Mouse (Mus musculus) kidney, postnatal 0 days (tissue): ENCODE data around the gene Vrk1. TPM values are rescaled to one million over a fixed set of nuclear protein-coding genes. Genes with fewer than 3 reads are reported as not detected.

Source experiments
- ATAC-seq: fragments of 200-750 bp; cut with Nextera tagmentation; replicated peaks from 2 replicates; pipeline ENCODE4 v1.8.0; 2017; ENCODE audit warnings: low read depth, moderate number of reproducible peaks, moderate TSS enrichment, moderate library complexity; ENCODE audit not compliant: low FRiP score
- DNase-seq: peaks from one replicate; pipeline ENCODE4 v3.0.0-alpha.2; 2016; ENCODE audit warnings: low spot score
- H3K27ac ChIP-seq: fragments of 300-500 bp; sonication (generic); 2 replicates; pipeline ENCODE4 v1.5.1; 2014; ENCODE audit warnings: mild to moderate bottlenecking
- H3K27me3 ChIP-seq: fragments of 300-500 bp; sonication (generic); 2 replicates; pipeline ENCODE4 v1.6.1; 2014; ENCODE audit warnings: low read length, mixed read lengths; ENCODE audit not compliant: insufficient read depth
- H3K36me3 ChIP-seq: fragments of 300-500 bp; sonication (generic); 2 replicates; pipeline ENCODE4 v1.6.1; 2014; ENCODE audit warnings: low read length, mixed read lengths; ENCODE audit not compliant: insufficient read depth
- H3K4me1 ChIP-seq: fragments of 300-500 bp; sonication (generic); replicated peaks from 2 replicates; pipeline ENCODE4 v1.6.1; 2014; ENCODE audit warnings: antibody characterized with exemption, low read length, mixed read lengths; ENCODE audit not compliant: insufficient read depth
- H3K4me2 ChIP-seq: fragments of 300-500 bp; sonication (generic); 2 replicates; pipeline ENCODE4 v1.6.1; 2014; ENCODE audit warnings: mild to moderate bottlenecking, low read length, moderate library complexity, mixed read lengths
- H3K4me3 ChIP-seq: fragments of 300-500 bp; sonication (generic); replicated peaks from 2 replicates; pipeline ENCODE4 v1.5.1; 2014; ENCODE audit warnings: low read depth, low read length
- H3K9ac ChIP-seq: fragments of 300-500 bp; sonication (generic); 2 replicates; pipeline ENCODE4 v1.6.1; 2014; ENCODE audit warnings: low read depth, low read length
- H3K9me3 ChIP-seq: fragments of 300-500 bp; sonication (generic); replicated peaks from 2 replicates; pipeline ENCODE4 v1.6.1; 2016; ENCODE audit warnings: low read length, inconsistent platforms, mixed read lengths
- CTCF ChIP-seq: IDR thresholded peaks from 2 replicates; pipeline ENCODE4 v1.5.1; 2016; ENCODE audit warnings: antibody characterized with exemption, low read depth, mild to moderate bottlenecking, moderate library complexity
- WGBS: fragments of 180-500 bp; shearing (Covaris S2); extraction: QIAGEN DNeasy Blood & Tissue Kit; methylation state at CpG from one replicate; pipeline ENCODE4 v1.1.7; 2014; 5-methylcytosine and 5-hydroxymethylcytosine counted together
- polyA plus RNA-seq: library from polyadenylated mRNA; unstranded; fragments of >200 nt; fragmentation: Nextera tagmentation; extraction: Ambion mirVana; gene quantifications from 2 replicates; pipeline ENCODE4 v1.2.1, GENCODE M21; 2015

Vrk1 gene
- polyA plus RNA-seq, 1 experiment from 2014 or later, result 45.3 TPM

DNA sequence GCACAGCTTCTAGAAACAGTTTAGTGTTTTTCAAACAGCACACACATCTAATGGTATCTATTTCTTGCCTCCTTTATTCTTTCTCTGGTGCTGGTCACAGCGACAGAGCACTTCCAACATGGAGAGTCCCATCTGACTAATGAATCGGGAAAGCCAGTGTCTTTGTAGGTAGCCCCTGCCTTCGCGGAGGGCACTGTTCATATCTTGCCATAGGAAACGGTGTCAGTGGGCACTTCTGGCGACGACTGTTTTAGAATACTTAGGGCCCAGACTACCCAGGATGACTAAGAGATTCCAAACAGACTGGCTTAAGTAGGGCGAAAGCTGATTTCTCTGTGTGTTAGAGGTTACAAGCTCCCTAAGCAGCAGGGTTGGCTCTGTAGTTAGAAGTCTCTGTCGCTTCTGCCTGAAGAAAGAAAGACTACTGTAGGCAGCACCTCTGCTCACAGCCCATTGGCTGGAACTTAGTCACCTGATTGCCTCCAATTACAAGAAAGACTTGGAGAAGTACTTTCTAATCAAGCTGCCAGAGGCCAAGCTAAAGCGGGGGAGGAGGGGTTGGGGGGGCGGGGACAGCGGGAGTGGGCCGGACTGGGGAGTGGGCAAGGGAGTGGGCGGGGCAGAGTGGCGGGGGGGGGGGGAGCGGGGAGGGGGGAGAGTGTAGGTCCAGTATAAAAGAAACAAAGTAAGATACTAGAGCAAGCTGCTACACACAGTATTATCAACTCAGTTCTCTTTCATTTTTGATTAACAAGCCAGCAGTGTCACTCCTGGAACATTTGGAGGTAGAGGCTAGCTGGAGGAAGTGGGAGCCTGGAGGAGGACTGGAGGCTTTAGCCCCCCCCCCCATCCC is 28.7 kb upstream of the Vrk1 start:
- Histone ChIP-seq H3K36me3 (no peaks in the 10 kb centered on the region), H3K9ac (no peak overlapping the region), H3K4me3 (no peak overlapping the region), H3K4me2 (peak overlapping the region; percentile 23; the same call in 1 of the 2 replicates), H3K9me3 (no peaks in the 10 kb centered on the region), H3K27ac (no peak overlapping the region), H3K27me3 (no peaks in the 10 kb centered on the region), H3K4me1 (no peaks in the 10 kb centered on the region)
- 27% methylated on average over 13 of the region's 16 CpGs for WGBS
- no peak for TF ChIP-seq CTCF
- DNase-seq (peak; percentile 41), ATAC-seq (0 out of 2 replicates have a peak, but pooled peaks have one; percentile 52)

DNA sequence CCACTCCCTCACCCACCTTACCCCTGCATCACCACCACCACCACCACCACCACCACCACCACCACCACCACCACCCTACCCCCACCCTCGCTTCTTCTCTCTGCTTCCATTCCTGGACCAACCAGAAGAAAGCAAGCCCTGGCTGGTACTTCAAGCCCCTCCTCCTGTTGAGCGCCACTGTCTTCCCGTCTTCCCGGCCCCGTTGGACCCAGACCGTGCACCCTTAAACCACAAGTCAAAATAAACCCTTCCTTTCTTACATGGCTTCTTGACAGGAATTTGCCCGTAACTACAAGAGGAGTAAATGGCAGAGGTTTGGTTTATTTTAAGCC is 28.1 kb upstream of the Vrk1 start:
- 80% methylated on average over 7 of the region's 7 CpGs for WGBS
- no peak for TF ChIP-seq CTCF

DNA sequence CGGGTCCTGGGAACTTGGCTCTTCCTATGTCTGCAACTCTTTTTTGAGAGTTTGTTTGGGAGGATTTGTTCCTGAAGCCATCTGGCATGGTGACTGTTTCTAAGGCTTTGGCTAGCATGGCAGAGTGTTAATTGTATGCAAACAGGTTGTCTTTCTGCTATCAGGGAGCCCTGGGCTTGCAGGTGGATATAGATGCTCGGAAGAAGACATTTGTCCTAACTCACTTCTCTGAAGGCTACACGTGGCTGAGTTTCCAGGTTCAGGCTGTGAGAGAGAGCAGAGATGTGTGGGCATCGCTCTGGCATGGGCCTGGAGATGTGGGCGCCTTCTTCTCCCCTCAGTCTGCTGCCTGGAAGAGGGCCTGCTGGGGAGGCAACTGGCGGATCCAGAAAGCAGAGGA is 27.4 kb upstream of the Vrk1 start:
- H3K4me2 ChIP-seq, result no peak overlapping the region
- no peaks in the 10 kb centered on the region for H3K4me1 ChIP-seq
- no peaks in the 10 kb centered on the region for H3K9me3 ChIP-seq
- H3K27me3 ChIP-seq, result no peaks in the 10 kb centered on the region
- ATAC-seq (no peak), DNase-seq (no peak)
- no peak overlapping the region for H3K9ac ChIP-seq
- no peak for TF ChIP-seq CTCF
- no peaks in the 10 kb centered on the region for H3K36me3 ChIP-seq
- no peak overlapping the region for H3K27ac ChIP-seq
- no peak overlapping the region for H3K4me3 ChIP-seq
- 96% methylated on average over 6 of the region's 6 CpGs for WGBS

More for the DNA sequence above, 28.1 kb upstream of the Vrk1 start:
- Histone ChIP-seq H3K27ac (no peak overlapping the region), H3K36me3 (no peaks in the 10 kb centered on the region), H3K9me3 (no peaks in the 10 kb centered on the region), H3K4me1 (no peaks in the 10 kb centered on the region), H3K9ac (no peak overlapping the region), H3K27me3 (no peaks in the 10 kb centered on the region), H3K4me3 (no peak overlapping the region), H3K4me2 (0 out of 2 replicates have a peak overlapping the region, but pooled peaks have one; percentile 23)
- DNase-seq (no peak), ATAC-seq (peak; percentile 43; the same call in 1 of the 2 replicates)

DNA sequence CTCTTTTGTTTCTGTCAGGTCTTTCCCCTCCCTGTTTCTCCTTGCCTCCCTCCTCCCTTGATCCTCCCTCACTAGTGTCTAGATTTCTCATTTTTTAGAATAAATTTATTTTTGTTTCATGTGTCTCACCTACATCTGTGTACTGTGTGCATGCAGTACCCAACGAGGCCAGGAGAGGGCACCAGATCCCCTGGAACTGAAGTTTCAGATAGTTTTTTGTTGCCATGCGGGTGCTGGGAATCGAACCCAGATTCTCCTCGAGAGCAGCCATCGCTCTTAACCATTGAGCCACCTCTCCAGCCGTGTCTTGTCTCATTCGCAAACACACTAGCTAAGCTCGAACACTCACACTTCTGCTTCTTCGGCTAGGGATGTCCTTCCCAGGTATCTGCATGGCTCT is 26.5 kb upstream of the Vrk1 start:
- Histone ChIP-seq H3K4me1 (no peaks in the 10 kb centered on the region), H3K36me3 (no peaks in the 10 kb centered on the region), H3K9me3 (no peaks in the 10 kb centered on the region), H3K27ac (no peak overlapping the region), H3K4me3 (no peak overlapping the region), H3K4me2 (no peak overlapping the region), H3K9ac (no peak overlapping the region), H3K27me3 (no peaks in the 10 kb centered on the region)
- no peak for ATAC-seq
- peak; percentile 49 for TF ChIP-seq CTCF
- DNase-seq, result no peak
- 93% methylated on average over 9 of the region's 9 CpGs for WGBS

DNA sequence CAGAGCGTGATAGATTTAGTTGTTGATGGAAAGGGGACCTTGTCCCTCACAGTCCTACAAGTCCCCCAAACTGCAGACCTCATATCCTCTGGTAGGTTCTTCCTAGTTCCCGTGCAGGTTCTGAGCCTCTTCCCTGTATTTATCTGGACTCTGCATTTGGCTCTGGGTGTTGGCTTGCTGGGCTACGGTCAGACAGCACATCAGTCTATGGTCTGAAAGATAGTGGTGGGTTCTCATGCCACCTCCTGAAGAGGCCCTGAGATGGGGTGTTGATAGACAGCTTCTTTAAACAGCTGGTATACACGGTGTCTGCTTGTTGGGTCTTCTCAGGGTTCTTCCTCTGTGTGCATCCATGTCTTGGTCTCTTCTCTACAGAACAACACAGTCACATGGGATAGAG is 21.6 kb upstream of the Vrk1 start:
- no peak for TF ChIP-seq CTCF
- Histone ChIP-seq H3K4me3 (no peak overlapping the region), H3K27me3 (no peaks in the 10 kb centered on the region), H3K4me2 (no peak overlapping the region), H3K9ac (no peak overlapping the region), H3K36me3 (no peaks in the 10 kb centered on the region), H3K4me1 (no peaks in the 10 kb centered on the region), H3K27ac (no peak overlapping the region), H3K9me3 (no peaks in the 10 kb centered on the region)
- DNase-seq, result no peak
- 87% methylated on average over 4 of the region's 4 CpGs for WGBS
- no peak for ATAC-seq

DNA sequence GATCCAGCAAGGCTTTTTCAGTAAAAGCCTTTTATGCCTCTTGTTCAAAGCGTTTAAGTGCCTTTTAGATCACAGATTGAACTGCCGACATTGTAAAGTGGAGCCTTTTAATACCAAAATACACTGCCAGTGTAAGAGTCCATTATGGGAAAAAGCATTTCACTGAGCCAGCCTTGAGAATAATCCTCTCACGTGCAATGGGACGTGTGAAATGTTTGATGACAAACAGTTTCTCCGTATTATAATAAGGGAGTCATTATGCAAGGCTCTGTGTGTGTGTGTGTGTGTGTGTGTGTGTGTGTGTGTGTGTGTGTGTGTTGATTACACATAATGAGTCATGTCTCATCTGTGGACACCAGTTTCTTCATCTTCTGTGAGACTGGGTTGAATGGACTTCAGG is 17.3 kb upstream of the Vrk1 start:
- Histone ChIP-seq H3K4me1 (no peaks in the 10 kb centered on the region), H3K4me3 (no peak overlapping the region), H3K27ac (no peak overlapping the region), H3K9me3 (no peaks in the 10 kb centered on the region), H3K4me2 (no peak overlapping the region), H3K9ac (no peak overlapping the region), H3K27me3 (no peaks in the 10 kb centered on the region), H3K36me3 (no peaks in the 10 kb centered on the region)
- WGBS, result 83% methylated on average over 5 of the region's 5 CpGs
- no peak for TF ChIP-seq CTCF
- no peak for DNase-seq
- ATAC-seq, result no peak
